Mouse (Mus musculus) 3134 (cell line): ENCODE results near the gene Otoa.

Experiments used
- DNase-seq: peaks from one replicate; pipeline ENCODE4 v3.0.0-alpha.2; 2011; ENCODE audit warnings: low spot score; ENCODE audit not compliant: insufficient read length; ENCODE audit errors: extremely low read depth

Otoa gene

DNA sequence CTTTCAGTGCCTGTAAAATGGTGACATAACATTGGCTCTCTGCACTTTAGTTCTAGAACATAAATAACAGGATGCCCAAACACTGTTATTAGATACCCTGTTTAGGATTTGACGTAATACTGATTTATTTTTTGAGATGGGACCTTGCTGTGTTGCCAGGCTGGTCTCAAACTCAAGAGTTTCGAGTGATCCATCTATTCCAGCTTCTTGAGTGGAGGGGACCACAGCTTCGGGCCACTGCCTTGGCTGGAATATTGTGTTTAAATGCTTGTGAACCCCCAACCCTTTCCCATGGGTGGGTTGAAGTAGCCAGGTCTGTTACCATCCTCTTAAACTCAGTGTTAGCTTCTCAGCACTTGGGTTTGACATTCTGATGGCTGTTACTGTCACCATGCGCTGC lies at the start of gene Otoa:
Otoa (plus strand) TSS at position 301 of the 400 bp plus-strand sequence.
- no peak for DNase-seq

DNA sequence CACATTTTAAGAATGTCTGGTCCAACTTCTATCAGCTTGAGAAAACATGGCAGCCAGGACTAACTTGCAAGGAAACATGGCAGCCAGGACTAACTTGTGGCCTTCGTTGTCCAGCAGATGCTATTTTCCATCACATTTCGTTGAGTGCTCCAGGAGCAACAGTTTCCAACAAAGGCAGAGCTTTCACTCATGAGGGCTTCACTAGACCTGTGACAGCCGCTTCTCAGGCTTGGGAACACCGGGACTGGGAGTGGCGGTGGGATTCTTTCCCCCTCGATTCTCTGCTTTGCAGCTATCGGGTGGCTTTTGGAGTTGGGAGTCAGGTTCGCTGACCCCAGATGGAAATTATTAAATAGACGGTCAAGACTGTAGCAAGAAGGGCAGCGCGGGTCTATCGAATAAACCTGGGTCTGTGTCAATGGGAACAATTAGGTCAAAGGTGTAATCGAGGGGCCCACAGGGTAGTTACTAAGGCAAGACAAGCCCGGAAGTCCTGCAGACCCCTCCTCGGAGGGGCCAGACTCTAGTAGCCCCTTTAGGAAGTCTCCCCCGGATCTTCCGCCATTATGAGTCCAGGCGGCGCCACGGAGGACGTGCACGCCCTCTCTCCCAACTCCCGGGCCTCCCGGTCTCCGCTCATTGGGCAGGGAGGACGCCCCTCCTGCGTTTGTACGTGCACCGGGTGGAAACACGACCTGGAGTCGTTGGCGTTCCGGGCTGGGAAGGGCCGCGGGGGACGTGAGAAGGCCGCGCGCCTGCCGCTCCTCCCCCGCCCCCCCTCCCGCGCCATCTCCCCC lies 47.4 kb upstream of the Otoa start, which contains the start of gene Mettl9:
Mettl9 (plus strand) TSS at position 590 of the 797 bp plus-strand sequence.
- DNase-seq: peak; percentile 94

DNA sequence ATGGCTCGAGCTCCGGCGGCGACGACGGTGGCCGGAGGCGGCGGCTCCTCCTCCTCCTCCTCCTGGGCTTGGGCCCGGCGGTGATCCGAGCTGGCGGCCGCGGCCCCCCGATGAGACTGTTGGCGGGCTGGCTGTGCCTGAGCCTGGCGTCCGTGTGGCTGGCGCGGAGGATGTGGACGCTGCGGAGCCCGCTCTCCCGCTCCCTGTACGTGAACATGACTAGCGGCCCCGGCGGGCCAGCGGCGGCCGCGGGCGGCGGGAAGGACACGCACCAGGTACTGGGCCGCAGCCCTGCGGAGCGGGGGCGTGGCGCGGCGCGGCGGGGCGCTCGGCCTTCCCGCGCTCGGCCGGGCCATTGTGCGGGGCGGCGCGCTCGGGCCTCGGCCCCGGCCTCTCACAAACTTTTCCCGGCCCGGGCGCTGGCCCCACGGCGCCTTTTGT lies 46.7 kb upstream of the Otoa start:
- no peak for DNase-seq

DNA sequence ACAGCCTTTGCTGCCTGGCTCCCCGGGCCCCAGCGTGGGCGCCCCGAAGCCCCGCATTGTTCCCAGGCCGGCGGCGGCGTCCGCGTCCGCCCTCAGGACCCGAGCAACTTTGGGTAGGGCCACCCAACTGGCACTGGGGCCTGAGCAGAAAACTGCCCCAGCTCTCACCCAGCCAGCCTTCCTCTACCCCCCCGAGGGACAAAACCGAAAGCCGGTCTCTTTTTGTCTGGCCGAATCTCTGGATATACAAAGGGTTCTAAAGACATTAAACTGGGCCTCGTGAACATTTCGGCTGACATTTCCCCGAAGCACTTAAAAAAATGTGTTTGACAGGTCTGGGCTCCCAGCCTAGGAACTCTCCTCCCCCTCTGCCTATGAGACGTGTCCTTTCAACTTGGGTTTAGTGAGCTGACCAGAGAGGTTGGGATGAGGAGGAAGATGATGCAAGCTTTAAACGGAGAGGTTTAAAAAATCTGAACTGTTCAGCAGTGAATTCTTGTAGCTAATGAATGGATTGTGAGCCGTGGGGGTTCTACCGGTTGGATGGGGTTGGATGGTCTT lies 46.2 kb upstream of the Otoa start:
- DNase-seq: peak; percentile 62

DNA sequence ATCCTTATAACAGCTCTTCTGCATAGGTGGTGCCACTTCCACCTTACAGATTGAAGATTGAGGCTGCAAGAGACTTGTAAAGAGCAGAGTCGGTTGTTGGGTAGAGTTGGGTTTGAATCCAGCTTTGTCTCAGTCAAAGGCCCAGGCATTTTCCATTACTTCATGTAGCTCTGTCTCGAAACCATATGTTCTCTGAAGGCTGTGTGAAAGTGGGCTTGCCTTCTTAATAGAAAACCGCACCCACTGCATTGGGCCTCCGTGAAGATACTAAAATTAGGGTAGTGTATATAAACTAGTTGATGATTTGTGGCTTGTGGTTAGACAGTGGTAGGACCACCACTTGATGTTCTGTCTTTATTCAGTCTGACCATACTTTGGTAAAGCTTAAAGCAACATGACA lies 40.9 kb upstream of the Otoa start:
- DNase-seq: no peak

DNA sequence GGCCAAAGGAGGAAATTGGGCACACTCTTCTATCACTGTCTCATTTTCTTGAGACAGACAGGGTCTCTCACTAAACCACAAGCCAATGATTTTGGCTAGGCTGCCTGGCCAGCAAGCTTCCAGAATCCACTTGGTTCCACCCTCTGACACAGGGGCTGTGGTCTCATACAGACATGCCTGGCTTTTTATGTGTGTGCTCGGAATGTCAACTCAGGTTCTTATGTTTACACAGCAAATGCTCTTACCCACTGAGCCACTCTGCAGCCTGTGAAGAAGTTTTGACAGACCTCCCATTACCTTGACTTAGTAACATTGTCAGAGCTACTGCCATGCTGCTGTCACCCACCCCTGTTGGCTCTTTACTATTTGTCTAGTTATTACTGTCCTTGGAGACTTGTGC lies 39.5 kb upstream of the Otoa start:
- DNase-seq: no peak

DNA sequence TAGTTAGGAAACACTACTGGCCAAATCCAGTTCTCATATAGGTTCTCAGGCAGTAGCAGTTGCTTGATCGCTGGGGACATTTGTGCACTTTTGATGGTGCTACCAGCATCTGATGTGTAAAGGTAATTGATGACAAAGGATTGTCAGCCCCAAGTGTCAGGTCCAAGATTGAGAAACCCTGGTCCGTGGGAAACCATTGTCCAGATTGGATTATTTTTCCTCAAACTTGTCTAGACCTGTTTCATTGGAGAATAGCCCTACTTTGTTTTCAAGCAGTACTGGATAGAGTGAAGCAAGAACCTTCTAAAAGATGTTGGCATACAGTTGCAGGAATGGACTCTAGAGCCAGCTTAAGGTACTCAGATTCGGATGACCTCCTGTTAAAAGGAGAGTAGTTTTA lies 38.4 kb upstream of the Otoa start:
- DNase-seq: no peak

DNA sequence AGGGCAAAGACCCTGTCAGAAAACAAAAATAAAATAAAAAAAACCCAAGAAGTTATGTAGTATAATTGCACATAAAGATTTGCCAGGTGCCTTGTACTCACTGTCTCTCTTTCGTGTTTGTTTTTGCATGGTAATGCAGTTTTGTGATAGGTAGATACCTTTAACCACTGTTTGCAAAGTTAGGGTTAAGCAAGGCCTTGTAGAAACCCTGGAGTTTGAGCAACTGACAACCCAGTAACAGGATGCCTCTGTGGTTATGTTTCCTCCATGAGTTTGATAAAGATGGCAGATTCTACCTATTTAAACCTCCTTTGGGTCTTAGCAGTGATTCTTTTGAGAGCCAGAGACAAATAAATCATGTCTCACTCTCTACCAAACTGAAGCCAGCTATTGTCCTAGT lies 37.9 kb upstream of the Otoa start:
- no peak for DNase-seq

DNA sequence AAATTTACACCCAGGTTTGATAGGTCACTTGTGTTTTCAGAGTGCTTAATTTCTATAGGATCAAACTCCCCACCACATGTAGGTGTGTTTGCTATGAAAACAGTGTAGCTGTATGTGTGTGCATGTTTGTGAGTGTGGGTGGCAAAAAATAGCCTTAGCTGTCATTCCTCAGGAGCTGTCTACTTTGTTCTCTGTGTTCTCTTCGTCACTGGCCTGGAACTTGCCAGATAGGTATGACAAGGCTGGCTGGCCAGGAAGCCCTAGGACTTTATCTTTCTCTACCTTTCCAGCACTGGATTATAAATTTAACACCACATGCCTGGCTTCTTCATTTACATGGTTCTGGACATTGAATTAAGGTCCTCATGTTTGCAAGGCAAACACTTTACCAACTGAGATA lies 37.2 kb upstream of the Otoa start:
- DNase-seq: no peak

DNA sequence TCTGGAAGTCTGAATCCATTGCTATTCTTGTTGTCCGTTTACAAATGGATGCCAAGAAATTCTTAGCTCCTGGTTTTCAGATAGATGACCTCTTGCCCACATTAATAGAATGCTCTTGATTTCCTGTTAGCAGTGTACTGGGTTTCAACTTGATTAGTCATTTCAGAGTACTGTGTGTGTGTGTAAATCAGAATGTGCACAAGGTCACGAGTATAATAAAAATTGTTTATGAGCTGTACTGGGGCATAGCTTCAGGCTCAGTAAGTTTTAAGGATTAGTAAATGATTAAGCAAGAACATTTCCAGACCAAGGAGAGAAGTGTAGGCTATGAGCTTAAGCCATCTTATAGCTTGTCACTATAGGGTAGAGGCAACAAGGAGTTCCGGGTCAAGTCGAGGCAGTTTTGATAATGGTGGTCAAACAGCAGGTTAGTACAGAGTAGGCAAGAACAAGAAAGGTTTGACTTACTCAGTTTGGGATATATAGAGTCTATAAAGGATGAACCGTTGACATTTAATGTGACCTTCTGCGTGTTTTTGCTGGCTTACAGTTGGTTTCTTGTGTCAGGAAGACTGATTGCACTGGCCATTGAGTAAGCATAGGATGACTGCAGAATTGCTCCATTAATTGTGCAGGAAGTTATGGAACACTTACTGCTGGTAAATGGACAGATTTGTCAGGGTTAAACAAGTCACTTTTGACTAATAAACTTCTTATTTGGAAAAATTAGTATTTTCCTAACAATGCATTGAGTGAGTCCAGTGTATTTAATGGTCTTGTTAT lies 35.6 kb upstream of the Otoa start:
- DNase-seq: no peak

DNA sequence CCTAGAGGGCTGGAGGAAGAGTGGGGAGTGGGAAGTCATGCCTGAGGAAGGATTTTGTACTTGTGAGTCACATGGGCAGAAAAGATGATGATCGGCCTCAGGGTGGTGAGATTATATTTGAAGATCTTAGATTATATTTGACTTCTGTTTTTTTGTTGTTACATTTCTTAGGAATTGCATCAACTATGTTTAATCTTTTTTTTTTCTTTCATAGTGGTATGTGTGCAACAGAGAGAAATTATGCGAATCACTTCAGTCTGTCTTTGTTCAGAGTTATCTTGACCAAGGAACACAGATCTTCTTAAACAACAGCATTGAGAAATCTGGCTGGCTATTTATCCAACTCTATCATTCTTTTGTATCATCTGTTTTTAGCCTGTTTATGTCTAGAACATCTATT lies 33.8 kb upstream of the Otoa start:
- DNase-seq: no peak

DNA sequence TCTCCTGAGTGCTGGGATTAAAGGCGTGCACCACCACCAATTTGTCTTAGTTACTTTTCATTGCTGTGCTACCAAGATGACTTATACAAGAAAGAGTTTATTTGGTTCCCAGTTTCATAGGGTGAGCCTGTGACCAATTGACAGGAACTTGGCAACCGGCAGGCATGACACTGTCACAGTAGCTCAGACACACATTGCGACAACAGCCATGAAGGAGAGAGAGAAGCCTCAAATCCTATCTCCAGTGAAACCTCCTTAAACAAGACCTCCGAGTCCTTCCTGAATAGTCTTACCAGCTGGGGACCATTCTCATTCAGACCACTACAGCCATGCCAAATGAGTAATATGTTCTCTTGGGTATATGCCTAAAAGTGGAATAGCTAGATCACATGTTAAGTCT lies 28.4 kb upstream of the Otoa start:
- no peak for DNase-seq

DNA sequence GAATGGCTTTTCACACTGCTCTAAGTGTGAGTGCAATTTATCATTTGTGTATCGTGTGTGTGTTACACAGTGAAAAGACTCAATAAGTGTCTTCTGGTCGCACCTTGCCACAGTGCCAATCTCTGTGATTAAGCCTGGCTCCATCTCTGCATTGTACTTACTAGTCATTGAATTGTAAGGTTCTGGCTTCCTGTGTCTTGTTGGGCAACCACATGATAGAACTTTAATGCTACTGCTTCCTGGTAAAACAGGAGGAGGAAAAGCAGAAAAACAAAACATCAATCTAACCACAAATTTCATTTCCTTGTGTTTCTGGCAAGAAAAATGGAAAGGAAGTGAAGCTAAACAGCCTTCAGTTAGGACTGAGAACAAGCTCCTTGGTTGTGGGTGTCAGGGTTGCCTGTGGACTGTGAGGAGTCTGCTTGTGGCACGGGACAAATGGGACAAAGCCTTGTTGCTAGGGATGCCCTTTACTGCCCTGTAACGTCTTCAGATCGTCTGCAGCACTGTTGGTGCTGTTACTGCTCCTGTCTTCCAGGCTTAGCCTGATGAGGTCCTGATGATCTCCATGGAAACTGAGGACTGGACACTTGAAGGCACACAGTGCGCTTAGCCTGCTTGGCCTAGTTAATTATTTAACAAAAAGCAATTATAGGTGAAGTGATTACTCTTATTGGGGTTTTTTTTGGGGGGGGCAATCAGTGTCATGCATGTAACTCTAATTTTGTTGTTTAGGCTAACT lies 21.8 kb upstream of the Otoa start:
- DNase-seq: no peak

DNA sequence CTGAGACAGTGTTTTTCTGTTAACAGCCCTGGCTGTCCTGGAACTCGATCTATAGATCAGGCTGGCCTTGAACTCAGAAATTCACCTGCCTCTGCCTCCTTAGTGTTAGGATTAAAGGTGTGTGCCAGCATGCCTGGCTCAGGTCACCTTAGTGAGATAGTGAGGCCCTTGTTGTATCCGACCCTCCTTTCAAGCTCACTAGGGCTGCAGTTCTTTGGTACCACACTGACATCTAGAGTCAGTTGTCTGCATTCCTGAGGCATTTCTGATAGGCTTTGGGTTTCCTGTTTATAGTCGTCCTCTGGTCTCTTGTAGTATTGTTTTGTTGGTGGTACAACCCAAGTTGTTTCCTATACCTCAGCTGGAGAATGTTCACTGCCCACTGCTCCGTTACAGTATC lies 17.1 kb upstream of the Otoa start:
- DNase-seq: no peak

DNA sequence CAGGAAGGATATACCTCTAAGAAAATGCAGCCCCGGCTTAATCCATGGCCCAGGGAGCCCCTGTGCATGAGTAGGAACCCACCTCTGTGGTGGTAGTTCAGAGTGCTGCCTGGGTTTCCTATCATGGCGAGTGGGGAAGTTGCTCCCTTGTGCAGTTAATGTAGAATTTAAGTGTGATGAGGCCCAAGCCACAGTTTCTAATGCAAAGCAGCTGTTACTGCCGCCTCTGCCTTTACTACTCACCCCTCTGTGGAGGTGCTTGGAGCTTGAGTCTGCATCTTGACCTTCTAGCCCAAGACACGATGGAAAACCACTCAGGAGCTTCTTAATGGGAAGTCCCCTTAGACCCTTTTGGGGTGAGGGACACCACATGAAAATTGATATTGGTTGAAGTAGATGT lies 10.2 kb upstream of the Otoa start:
- DNase-seq: no peak

DNA sequence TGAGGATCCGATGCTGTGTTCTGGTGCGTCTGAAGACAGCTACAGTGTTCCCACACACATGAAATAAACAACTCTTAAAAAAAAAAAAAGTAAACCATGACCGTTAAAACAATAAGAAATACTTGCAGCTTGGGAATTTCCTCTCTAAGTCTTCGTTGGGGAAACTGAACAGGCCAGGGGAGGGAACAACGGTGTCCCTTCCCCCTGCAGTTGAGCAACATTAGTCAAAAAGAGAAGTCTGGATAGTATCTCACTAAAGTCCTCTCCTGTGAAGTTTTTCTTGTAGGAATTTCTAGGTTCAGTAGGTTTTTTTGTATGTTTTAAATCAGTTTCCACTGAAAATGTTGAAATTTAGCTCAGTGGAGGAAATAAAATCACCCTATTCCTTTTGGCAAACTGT lies 8.9 kb upstream of the Otoa start:
- DNase-seq: no peak

DNA sequence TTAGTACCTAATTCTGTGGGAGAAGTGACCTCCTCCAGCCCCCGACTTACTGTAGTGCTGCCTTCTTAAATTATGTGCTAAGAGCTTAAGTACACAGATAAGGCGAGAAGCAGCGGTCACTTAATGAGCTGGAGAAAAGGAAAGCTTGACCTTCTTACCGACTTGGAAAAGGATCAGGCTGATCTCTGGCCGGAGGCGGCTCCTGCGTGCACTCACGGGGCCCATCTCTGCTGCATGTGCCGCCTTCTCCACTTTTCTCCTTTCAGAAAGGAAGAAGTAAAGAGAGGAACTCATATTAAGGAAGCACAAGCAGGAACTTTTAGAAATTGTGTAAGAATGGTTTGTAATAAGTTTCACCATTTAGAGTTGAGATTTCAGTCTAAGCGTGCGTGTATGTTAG lies 7.2 kb upstream of the Otoa start, which contains the start of gene Igsf6:
Igsf6 (minus strand) TSS at position 292 of the 400 bp plus-strand sequence.
- no peak for DNase-seq

DNA sequence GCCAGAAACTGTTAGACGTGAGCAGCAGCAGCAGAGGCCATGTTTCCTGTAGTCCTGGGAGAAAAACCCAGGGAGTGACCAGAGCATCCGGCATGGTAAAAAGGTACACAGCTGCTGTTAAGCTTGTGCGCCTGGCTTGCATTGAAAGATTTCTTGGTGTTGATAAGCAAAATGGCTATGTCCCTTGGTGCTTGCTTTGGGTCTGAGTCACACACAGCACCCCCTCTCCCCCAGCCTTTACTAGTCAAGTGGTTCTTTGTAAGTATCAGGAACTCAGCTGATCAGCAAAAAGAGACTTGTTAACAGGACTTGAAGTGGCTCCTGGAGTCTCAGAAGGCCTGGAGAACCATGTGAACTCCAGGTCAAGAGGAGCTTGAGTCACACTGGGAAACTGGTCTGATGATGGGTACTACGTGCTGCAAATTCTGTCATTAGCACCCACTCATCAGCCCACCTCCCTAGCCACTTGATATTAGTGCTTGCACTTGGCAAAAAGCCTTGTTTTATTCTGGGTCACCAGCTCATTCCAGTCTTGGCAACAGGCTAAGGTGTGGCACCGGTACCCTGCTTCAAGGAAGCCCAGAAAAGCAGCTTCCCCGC lies 6.5 kb upstream of the Otoa start:
- DNase-seq: no peak

DNA sequence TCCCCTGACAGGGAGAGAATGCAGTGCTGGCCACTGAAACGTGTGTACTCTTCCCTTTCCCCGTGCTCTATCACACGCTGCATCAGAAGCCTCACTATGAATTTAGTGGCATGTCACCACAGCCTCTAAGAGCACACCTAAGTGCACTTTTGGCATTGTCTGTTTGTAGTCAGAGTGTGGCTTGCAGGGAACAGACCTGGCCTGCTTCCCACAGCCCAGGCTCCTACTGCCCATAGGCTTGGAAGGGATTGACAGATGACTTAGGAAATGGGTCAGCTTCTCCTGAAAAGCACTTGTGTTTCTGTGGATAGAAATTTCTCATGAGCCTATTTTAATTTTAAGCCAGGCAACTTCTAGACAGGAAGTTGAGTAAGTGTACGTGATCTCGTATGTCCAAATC lies 6.0 kb upstream of the Otoa start:
- DNase-seq: no peak

DNA sequence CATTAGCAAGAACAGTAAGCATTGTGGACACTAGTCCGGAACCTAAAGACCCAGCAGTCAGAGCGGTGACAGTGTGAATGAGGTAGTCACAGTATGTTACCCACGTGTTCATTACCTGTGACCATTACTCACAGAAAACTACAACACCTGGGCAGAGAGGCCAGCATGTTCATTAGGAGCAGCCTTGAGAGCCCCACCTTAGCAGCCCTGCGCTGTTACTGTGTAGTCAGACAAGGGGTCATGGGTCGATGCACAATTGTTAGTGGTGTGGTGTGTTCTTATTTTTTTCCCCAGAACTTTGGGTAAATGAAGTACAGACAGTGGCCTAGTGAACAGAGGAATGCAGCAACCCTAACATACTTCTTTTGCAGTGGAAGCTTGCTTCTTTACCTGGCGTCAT lies 4.1 kb upstream of the Otoa start:
- no peak for DNase-seq

DNA sequence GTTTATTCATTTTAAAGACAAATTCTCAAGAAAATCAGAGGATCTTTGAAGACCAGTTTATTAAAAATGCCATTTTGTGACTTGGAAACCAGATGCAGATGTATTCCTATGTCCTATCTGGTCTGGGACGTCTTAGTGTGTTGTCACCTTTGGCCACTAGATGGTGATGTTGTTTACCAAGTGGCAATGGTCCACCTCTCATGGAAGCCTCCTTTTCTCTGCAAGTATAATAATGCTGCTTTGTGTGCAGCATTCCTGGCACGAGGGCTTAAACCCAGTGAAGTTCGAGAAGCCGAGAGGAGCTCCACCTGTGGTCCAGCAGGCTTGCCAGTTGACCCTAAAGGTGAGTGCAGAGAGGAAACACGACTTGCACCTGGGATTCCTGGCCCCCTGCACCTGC lies 3.6 kb upstream of the Otoa start:
- DNase-seq: peak; percentile 10
